Mouse (Mus musculus) lung, postnatal 0 days (tissue): ENCODE measurements around the gene Nit2. TPM values are rescaled to one million over a fixed set of nuclear protein-coding genes. Genes with fewer than 3 reads are reported as not detected.
"Not testable (repeated sequence)": the region's sequence is repeated elsewhere in the genome, so short reads cannot be mapped to it uniquely, and the experiment has no call there.

Experiments
- ATAC-seq: fragments of 200-750 bp; cut with Nextera tagmentation; 2 replicates; pipeline ENCODE4 v1.8.0; 2017; ENCODE audit warnings: moderate library complexity
- DNase-seq: peaks from one replicate; pipeline ENCODE4 v3.0.0-alpha.2; 2016; ENCODE audit warnings: low spot score
- H3K27ac ChIP-seq: fragments of 300-500 bp; sonication (generic); 2 replicates; pipeline ENCODE4 v1.5.1; 2014; ENCODE audit warnings: antibody characterized with exemption, mild to moderate bottlenecking, low read length, mixed read lengths
- H3K27me3 ChIP-seq: fragments of 300-500 bp; sonication (generic); replicated peaks from 2 replicates; pipeline ENCODE4 v1.6.1; 2014; ENCODE audit warnings: low read length, mixed read lengths; ENCODE audit not compliant: insufficient read depth
- H3K36me3 ChIP-seq: fragments of 300-500 bp; sonication (generic); 2 replicates; pipeline ENCODE4 v1.6.1; 2014; ENCODE audit warnings: low read length, mixed read lengths; ENCODE audit not compliant: insufficient read depth
- H3K4me1 ChIP-seq: fragments of 300-500 bp; sonication (generic); 2 replicates; pipeline ENCODE4 v1.6.1; 2014; ENCODE audit warnings: antibody characterized with exemption, low read depth, low read length, mixed read lengths; ENCODE audit not compliant: insufficient read depth
- H3K4me2 ChIP-seq: fragments of 300-500 bp; sonication (generic); replicated peaks from 2 replicates; pipeline ENCODE4 v1.6.1; 2014; ENCODE audit warnings: low read depth, mild to moderate bottlenecking, low read length, moderate library complexity, mixed read lengths
- H3K4me3 ChIP-seq: fragments of 300-500 bp; sonication (generic); 2 replicates; pipeline ENCODE4 v1.5.1; 2014; ENCODE audit warnings: low read depth, low read length
- H3K9ac ChIP-seq: fragments of 300-500 bp; sonication (generic); replicated peaks from 2 replicates; pipeline ENCODE4 v1.6.1; 2014; ENCODE audit warnings: low read depth, mild to moderate bottlenecking
- H3K9me3 ChIP-seq: fragments of 300-500 bp; sonication (generic); 2 replicates; pipeline ENCODE4 v1.6.1; 2016; ENCODE audit warnings: low read length, mixed read lengths
- CTCF ChIP-seq: IDR thresholded peaks from 2 replicates; pipeline ENCODE4 v1.5.1; 2016; ENCODE audit warnings: antibody characterized with exemption, mild to moderate bottlenecking
- EP300 ChIP-seq: IDR thresholded peaks from 2 replicates; pipeline ENCODE4 v1.6.1; 2016; ENCODE audit warnings: antibody characterized with exemption, mild to moderate bottlenecking, control low read depth
- WGBS: fragments of 180-500 bp; shearing (Covaris S2); extraction: QIAGEN DNeasy Blood & Tissue Kit; methylation state at CpG from one replicate; pipeline ENCODE4 v1.1.7; 2014; 5-methylcytosine and 5-hydroxymethylcytosine counted together
- polyA plus RNA-seq: library from polyadenylated mRNA; unstranded; fragments of >200 nt; fragmentation: Nextera tagmentation; extraction: Ambion mirVana; gene quantifications from 2 replicates; pipeline ENCODE4 v1.2.1, GENCODE M21; 2015

The Nit2 gene
- polyA plus RNA-seq, 1 experiment from 2014 or later: 35.8 TPM

GRCm38 (mm10) chr16:57177254-57177653 lies 10.1 kb upstream of the Nit2 start:
- 60% methylated on average over 2 of the region's 2 CpGs for whole genome bisulfite sequencing
- no peak for ATAC-seq
- Histone ChIP-seq H3K4me1 (no peaks in the 10 kb centered on the region), H3K9me3 (no peaks in the 10 kb centered on the region), H3K4me3 (no peak overlapping the region), H3K4me2 (no peak overlapping the region), H3K36me3 (peaks cover 12% of the 10 kb centered on the region; the same call in 1 of the 2 replicates), H3K27ac (no peak overlapping the region), H3K9ac (no peak overlapping the region), H3K27me3 (no peaks in the 10 kb centered on the region)
- TF ChIP-seq CTCF (peak; percentile 77), EP300 (no peak)
- DNase-seq: peak; percentile 85

GRCm38 (mm10) chr16:57176276-57176675 lies 9.1 kb upstream of the Nit2 start:
- H3K36me3 ChIP-seq: peaks cover 4% of the 10 kb centered on the region; the same call in 1 of the 2 replicates
- WGBS: 85% methylated on average over 7 of the region's 7 CpGs
- TF ChIP-seq CTCF (no peak), EP300 (no peak)

GRCm38 (mm10) chr16:57175751-57176150 lies 8.6 kb upstream of the Nit2 start:
- DNase-seq (no peak), ATAC-seq (no peak)
- Histone ChIP-seq H3K9me3 (no peaks in the 10 kb centered on the region), H3K27me3 (no peaks in the 10 kb centered on the region), H3K9ac (no peak overlapping the region), H3K4me3 (no peak overlapping the region), H3K27ac (no peak overlapping the region), H3K4me2 (no peak overlapping the region), H3K4me1 (no peaks in the 10 kb centered on the region), H3K36me3 (peaks cover 4% of the 10 kb centered on the region; the same call in 1 of the 2 replicates)
- whole genome bisulfite sequencing: 70% methylated on average over 2 of the region's 2 CpGs
- TF ChIP-seq CTCF: no peak
- TF ChIP-seq EP300: no peak

More at GRCm38 (mm10) chr16:57176276-57176675, 9.1 kb upstream of the Nit2 start:
- Histone ChIP-seq H3K27me3 (no peaks in the 10 kb centered on the region), H3K27ac (no peak overlapping the region), H3K4me2 (no peak overlapping the region), H3K4me3 (no peak overlapping the region), H3K9me3 (no peaks in the 10 kb centered on the region), H3K4me1 (no peaks in the 10 kb centered on the region), H3K9ac (no peak overlapping the region)
- ATAC-seq (no peak), DNase-seq (no peak)

GRCm38 (mm10) chr16:57174480-57174879 lies 7.3 kb upstream of the Nit2 start:
- not testable (repeated sequence) for H3K27ac ChIP-seq, H3K27me3 ChIP-seq, H3K36me3 ChIP-seq, H3K4me3 ChIP-seq, H3K9me3 ChIP-seq, H3K9ac ChIP-seq, DNase-seq, H3K4me1 ChIP-seq, ATAC-seq, H3K4me2 ChIP-seq

- no peak overlapping the region for H3K9ac ChIP-seq
- H3K4me2 ChIP-seq: no peak overlapping the region
- no peak for DNase-seq
- 92% methylated on average over 6 of the region's 6 CpGs for WGBS
- TF ChIP-seq EP300 (no peak), CTCF (no peak)
- no peak overlapping the region for H3K27ac ChIP-seq
- H3K27me3 ChIP-seq: no peaks in the 10 kb centered on the region
- H3K36me3 ChIP-seq: peaks cover 7% of the 10 kb centered on the region; the same call in 1 of the 2 replicates
- no peaks in the 10 kb centered on the region for H3K9me3 ChIP-seq
- no peaks in the 10 kb centered on the region for H3K4me1 ChIP-seq
- no peak for ATAC-seq
- H3K4me3 ChIP-seq: no peak overlapping the region
Observed at GRCm38 (mm10) chr16:57171570-57171969, 4.4 kb upstream of the Nit2 start.

GRCm38 (mm10) chr16:57171161-57171560 lies 4.0 kb upstream of the Nit2 start:
- H3K9ac ChIP-seq: no peak overlapping the region
- H3K4me3 ChIP-seq: no peak overlapping the region
- TF ChIP-seq EP300: no peak
- no peak overlapping the region for H3K4me2 ChIP-seq
- ATAC-seq (no peak), DNase-seq (no peak)
- peaks cover 7% of the 10 kb centered on the region; the same call in 1 of the 2 replicates for H3K36me3 ChIP-seq
- no peaks in the 10 kb centered on the region for H3K4me1 ChIP-seq
- H3K27me3 ChIP-seq: no peaks in the 10 kb centered on the region
- 88% methylated on average over 8 of the region's 8 CpGs for WGBS
- H3K27ac ChIP-seq: no peak overlapping the region
- H3K9me3 ChIP-seq: no peaks in the 10 kb centered on the region

- no peak overlapping the region for H3K9ac ChIP-seq
- ATAC-seq: no peak
- no peak overlapping the region for H3K4me3 ChIP-seq
- H3K4me1 ChIP-seq: no peaks in the 10 kb centered on the region
- no peak for DNase-seq
- 75% methylated on average over 4 of the region's 4 CpGs for WGBS
- H3K27ac ChIP-seq: no peak overlapping the region
- H3K27me3 ChIP-seq: no peaks in the 10 kb centered on the region
- peaks cover 7% of the 10 kb centered on the region; the same call in 1 of the 2 replicates for H3K36me3 ChIP-seq
- H3K9me3 ChIP-seq: no peaks in the 10 kb centered on the region
- no peak overlapping the region for H3K4me2 ChIP-seq
- TF ChIP-seq EP300 (no peak), CTCF (no peak)
Observed at GRCm38 (mm10) chr16:57168236-57168635, 1.1 kb upstream of the Nit2 start.
